Mouse (Mus musculus) granulocyte monocyte progenitor cell, adult 5-6 weeks (primary cell): ENCODE data around the gene Vtcn1. TPM values are rescaled to one million over a fixed set of nuclear protein-coding genes. Genes with fewer than 3 reads are reported as not detected.

Experiments
- ATAC-seq: replicated peaks from 2 replicates; pipeline ENCODE4 v1.8.0; 2016; ENCODE audit warnings: mild to moderate bottlenecking, moderate TSS enrichment, inconsistent platforms; ENCODE audit not compliant: poor library complexity, severe bottlenecking
- total RNA-seq, 2 experiments: library from RNA; stranded (forward) in 1 of 2; stranded (reverse) in 1 of 2; fragments of 200-712, 200-1000 nt in 1 of 2; fragments of >200 nt in 1 of 2; fragmentation: Nextera tagmentation in 1 of 2; gene quantifications; 2 replicates each; pipeline ENCODE4 v1.2.3; 2014 to 2017

The Vtcn1 gene
- total RNA-seq, 2 experiments from 2014 or later, result not detected

- ATAC-seq, result no peak
Measured at GRCm38 (mm10) chr3:100911498-100912213, 86.4 kb downstream of the Vtcn1 start.

- peak; percentile 59 for ATAC-seq
Measured at GRCm38 (mm10) chr3:100916844-100917243, 91.6 kb downstream of the Vtcn1 start.

- ATAC-seq, result no peak
Measured at GRCm38 (mm10) chr3:100920611-100921140, 95.4 kb downstream of the Vtcn1 start.

- ATAC-seq, result peak; percentile 81
Measured at GRCm38 (mm10) chr3:100921825-100922505, 96.7 kb downstream of the Vtcn1 start, which contains the start of gene Trim45. Gene Trim45 (plus strand): TSS chr3:100922202.

- ATAC-seq, result peak; percentile 28
Measured at GRCm38 (mm10) chr3:100922506-100923375, 97.5 kb downstream of the Vtcn1 start.

GRCm38 (mm10) chr3:100924065-100924732 lies 98.9 kb downstream of the Vtcn1 start:
- no peak for ATAC-seq

- no peak for ATAC-seq
Measured at GRCm38 (mm10) chr3:100925176-100925575, 99.9 kb downstream of the Vtcn1 start.

GRCm38 (mm10) chr3:100931332-100932076 lies 106.2 kb downstream of the Vtcn1 start:
- ATAC-seq, result no peak

- peak; percentile 92 for ATAC-seq
Measured at GRCm38 (mm10) chr3:100932077-100932944, 107.1 kb downstream of the Vtcn1 start.

- no peak for ATAC-seq
Measured at GRCm38 (mm10) chr3:100935521-100935920, 110.3 kb downstream of the Vtcn1 start.

GRCm38 (mm10) chr3:100936201-100936600 lies 110.9 kb downstream of the Vtcn1 start:
- ATAC-seq, result no peak

GRCm38 (mm10) chr3:100938211-100938610 lies 113.0 kb downstream of the Vtcn1 start:
- ATAC-seq, result no peak

- ATAC-seq, result no peak
Measured at GRCm38 (mm10) chr3:100940496-100941037, 115.3 kb downstream of the Vtcn1 start.

Other genes with a start within 250 kb of the Vtcn1 start
- 15.2 and 17.7 TPM in 2 replicates for gene Man1a2, start 140.0 kb upstream of the Vtcn1 start, total RNA-seq (2014; fragmentation: Nextera tagmentation)
- 64.0 and 68.5 TPM in 2 replicates for gene Man1a2, start 140.0 kb upstream of the Vtcn1 start, total RNA-seq (2017)
- 14.6 and 15.7 TPM in 2 replicates for gene Trim45, start 96.7 kb downstream of the Vtcn1 start, total RNA-seq (2014; fragmentation: Nextera tagmentation)
- gene Trim45, start 96.7 kb downstream of the Vtcn1 start, total RNA-seq (2017), result 26.2 and 29.3 TPM in 2 replicates
- gene Ttf2, start 144.2 kb downstream of the Vtcn1 start, total RNA-seq (2014; fragmentation: Nextera tagmentation), result 21.3 and 23.5 TPM in 2 replicates
- 29.0 and 29.2 TPM in 2 replicates for gene Ttf2, start 144.2 kb downstream of the Vtcn1 start, total RNA-seq (2017)
- not detected in 2 replicates for gene Cd101, start 204.1 kb downstream of the Vtcn1 start, total RNA-seq (2014; fragmentation: Nextera tagmentation)
- gene Cd101, start 204.1 kb downstream of the Vtcn1 start, total RNA-seq (2017), result 0.17 and 0.36 TPM in 2 replicates